ENCODE assay signal across 9 mouse cellular contexts in the genomic region with DNA sequence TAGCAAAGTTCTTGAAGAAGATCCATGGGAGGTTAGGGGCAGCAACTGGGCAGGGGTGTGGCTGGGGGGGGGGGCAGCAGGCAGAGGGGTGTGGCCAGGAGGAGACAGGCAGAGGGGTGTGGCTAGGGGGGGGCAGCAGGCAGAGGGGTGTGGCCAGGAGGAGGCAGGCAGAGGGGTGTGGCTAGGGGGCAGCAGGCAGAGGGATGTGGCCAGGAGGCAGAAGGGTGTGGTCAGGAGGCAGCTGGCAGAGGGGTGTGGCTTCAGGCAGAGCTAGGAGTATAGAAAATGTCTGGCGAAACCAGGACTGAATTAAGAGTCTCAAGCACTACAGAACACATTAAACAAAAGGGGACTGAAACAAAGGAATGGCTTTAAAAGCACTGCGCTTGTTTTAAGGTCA. TPM values are rescaled to one million over a fixed set of nuclear protein-coding genes. Genes with fewer than 3 reads are reported as not detected.
DNase-seq lines count a peak whose midpoint lies in the region; ATAC-seq and TF ChIP-seq lines count a peak whose summit lies in the region.
"Had no signal": no experiment of that assay in that cellular context is flagged by ENCODE, and none has a peak within 500 bp of the region (broad histone marks: within the 10 kb centered on the region; RNA-seq: fewer than 3 reads in every experiment).

No protein-coding gene starts in this region.

- no peak overlapping the region for H3K27ac ChIP-seq in hindbrain, embryonic 11.5 days (ENCODE audit: low read depth, low read length)
- no peak overlapping the region for H3K27ac ChIP-seq in hindbrain, embryonic 13.5 days
- H3K27ac ChIP-seq in MEL (ENCODE audit: control insufficient read depth, low read depth, low read length): no peak overlapping the region

- no peaks in the 10 kb centered on the region for H3K4me1 ChIP-seq in hindbrain, embryonic 11.5 days (replicated peaks; ENCODE audit: control insufficient read depth, insufficient read depth, low read length)
- peaks cover 10% of the 10 kb centered on the region for H3K4me1 ChIP-seq in hindbrain, embryonic 13.5 days (replicated peaks)
- peaks cover 0 to 8% of the 10 kb centered on the region in 2 experiments; a peak in 2 of 4 replicates for H3K4me1 ChIP-seq in MEL (ENCODE audit: control insufficient read depth in 1 of 2, insufficient read depth in 2 of 2, low read length in 2 of 2)

- DNase-seq in hindbrain, embryonic 11.5 days (ENCODE audit: low spot score): peak; percentile 47
- DNase-seq in MEL (ENCODE audit: low read depth, low spot score): peak; percentile 60
- DNase-seq in lung, postnatal 10 days: peak; percentile 62
- no peak for DNase-seq in spleen, postnatal 14 days (ENCODE audit: low spot score in 2 of 2)
- no peak for DNase-seq in testis, postnatal 10 days (ENCODE audit: low spot score)
- no peak for DNase-seq in right cerebral cortex, postnatal 25 days

- no peak for TF ChIP-seq CTCF in MEL (IDR thresholded peaks at IDR 0.05 in 2 of 3, conservative IDR thresholded peaks at IDR 0.05 in 1 of 3; ENCODE audit: control insufficient read depth in 1 of 3, insufficient read depth in 1 of 3, low read depth in 2 of 3, low read length in 3 of 3, poor library complexity in 1 of 3, severe bottlenecking in 1 of 3)

- H3K4me2 ChIP-seq in hindbrain, embryonic 11.5 days (replicated peaks; ENCODE audit: low read depth, low read length): no peak overlapping the region
- no peak overlapping the region for H3K4me2 ChIP-seq in hindbrain, embryonic 13.5 days

- no peak for TF ChIP-seq EP300 in MEL (IDR thresholded peaks at IDR 0.05; ENCODE audit: low read depth in 1 of 2, low read length in 2 of 2)

- no peak overlapping the region for H3K4me3 ChIP-seq in hindbrain, embryonic 11.5 days (ENCODE audit: low read depth, low read length)
- H3K4me3 ChIP-seq in hindbrain, embryonic 13.5 days: no peak overlapping the region
- H3K4me3 ChIP-seq in MEL (ENCODE audit: control insufficient read depth in 1 of 2, insufficient read depth in 1 of 2, low read depth in 2 of 2, low read length in 2 of 2): no peak overlapping the region

- TF ChIP-seq POLR2A in MEL (IDR thresholded peaks at IDR 0.05; ENCODE audit: control insufficient read depth in 1 of 2, insufficient read depth in 1 of 2, low read depth in 1 of 2, low read length in 2 of 2, poor library complexity in 1 of 2): no peak

- H3K9me3 ChIP-seq in hindbrain, embryonic 11.5 days (ENCODE audit: control insufficient read depth, low read length): no peaks in the 10 kb centered on the region
- no peaks in the 10 kb centered on the region for H3K9me3 ChIP-seq in hindbrain, embryonic 13.5 days
- no peaks in the 10 kb centered on the region for H3K9me3 ChIP-seq in MEL (replicated peaks; ENCODE audit: insufficient read depth, low read length)

- no peak overlapping the region for H3K9ac ChIP-seq in hindbrain, embryonic 11.5 days (ENCODE audit: low read depth, low read length)
- H3K9ac ChIP-seq in hindbrain, embryonic 13.5 days: no peak overlapping the region
- H3K9ac ChIP-seq in MEL (ENCODE audit: control insufficient read depth, low read depth, low read length, poor library complexity, severe bottlenecking): no peak overlapping the region

- peak; percentile 79; the same call in 1 of the 2 replicates for ATAC-seq in hindbrain, embryonic 11.5 days (ENCODE audit: low FRiP score)
- ATAC-seq in hindbrain, embryonic 13.5 days (ENCODE audit: low FRiP score): no peak
- ATAC-seq in erythroid progenitor cell, adult 5-6 weeks (replicated peaks; ENCODE audit: low FRiP score, poor library complexity, severe bottlenecking): peak; percentile 79

- no peaks in the 10 kb centered on the region for H3K27me3 ChIP-seq in hindbrain, embryonic 11.5 days (ENCODE audit: control insufficient read depth, insufficient read depth, low read length)
- H3K27me3 ChIP-seq in hindbrain, embryonic 13.5 days: 0 out of 2 replicates have a peak, but pooled peaks cover 3% of the 10 kb centered on the region
- H3K27me3 ChIP-seq in MEL (ENCODE audit: control insufficient read depth in 1 of 2, insufficient read depth in 2 of 2, low read length in 2 of 2): no peaks in the 10 kb centered on the region; a peak in 1 of 4 replicates

- H3K36me3 ChIP-seq in hindbrain, embryonic 11.5 days (ENCODE audit: control insufficient read depth, insufficient read depth, low read length): no peaks in the 10 kb centered on the region
- H3K36me3 ChIP-seq in hindbrain, embryonic 13.5 days: no peaks in the 10 kb centered on the region
- H3K36me3 ChIP-seq in MEL (ENCODE audit: control insufficient read depth in 1 of 2, insufficient read depth in 2 of 2, low read length in 2 of 2): peaks cover 0 to 3% of the 10 kb centered on the region in 2 experiments; a peak in 2 of 4 replicates

- whole genome bisulfite sequencing in hindbrain, embryonic 11.5 days: 14% methylated on average over 2 of the region's 2 CpGs
- 19% methylated on average over 2 of the region's 2 CpGs for WGBS in hindbrain, embryonic 13.5 days

- TF ChIP-seq RAD21 in MEL (IDR thresholded peaks at IDR 0.05; ENCODE audit: low read depth, low read length): no peak

- no peaks in the 10 kb centered on the region for H3K79me2 ChIP-seq in MEL (ENCODE audit: control insufficient read depth, insufficient read depth, low read length, poor library complexity)

TF ChIP-seq in MEL, 35 proteins besides CTCF, POLR2A, EP300 and RAD21:
- TF ChIP-seq BHLHE40 (IDR thresholded peaks at IDR 0.05; ENCODE audit: borderline replicate concordance, low read depth, low read length) (no peak), USF1 (IDR thresholded peaks at IDR 0.05; ENCODE audit: low read depth, low read length) (no peak), SIN3A (IDR thresholded peaks at IDR 0.05; ENCODE audit: low read length) (no peak), ZNF384 (IDR thresholded peaks at IDR 0.05; ENCODE audit: low read depth, low read length) (no peak), MAX (IDR thresholded peaks at IDR 0.05; ENCODE audit: low read length) (no peak), ETS1 (IDR thresholded peaks at IDR 0.05; ENCODE audit: low read depth, low read length) (no peak)

RNA-seq across cellular contexts. Expression of a gene that starts 19.4 kb away (rescaled TPM):
- not detected in 2 replicates for polyA plus RNA-seq in hindbrain, embryonic 11.5 days (2014; fragmentation: Nextera tagmentation; extraction: Ambion mirVana)
- polyA plus RNA-seq in hindbrain, embryonic 13.5 days (2015; fragmentation: Nextera tagmentation; extraction: Ambion mirVana): 0.25 TPM in 1 of 2 replicates, not detected in the other
- not detected in 2 replicates for total RNA-seq in MEL (2012; rRNA removed)
- under 1 TPM in 1 of 2 experiments, not detected in 1; 0.13 TPM for polyA plus RNA-seq in MEL (2012; ENCODE audit: insufficient read depth in 1 of 2, insufficient read length in 2 of 2, low read depth in 1 of 2, low replicate concordance in 2 of 2, missing spikeins in 1 of 2)
- not detected in 2 replicates for total RNA-seq in erythroid progenitor cell, adult 5-6 weeks (2015; ENCODE audit: low replicate concordance)
- total RNA-seq in erythroid progenitor cell, adult 5-6 weeks (2017; ENCODE audit: low replicate concordance): not detected in 2 replicates
- total RNA-seq: layer of hippocampus, adult 18-20 months had no signal

RNA-seq across cellular contexts. Expression of a gene that starts 20.5 kb away (rescaled TPM):
- polyA plus RNA-seq in hindbrain, embryonic 11.5 days (2014; fragmentation: Nextera tagmentation; extraction: Ambion mirVana): 0.12 and 0.45 TPM in 2 replicates
- 1.6 and 1.7 TPM in 2 replicates for polyA plus RNA-seq in hindbrain, embryonic 13.5 days (2015; fragmentation: Nextera tagmentation; extraction: Ambion mirVana)
- not detected in 2 replicates for total RNA-seq in MEL (2012; rRNA removed)
- polyA plus RNA-seq in MEL (2012; ENCODE audit: insufficient read depth in 1 of 2, insufficient read length in 2 of 2, low read depth in 1 of 2, low replicate concordance in 2 of 2, missing spikeins in 1 of 2): not detected
- total RNA-seq in erythroid progenitor cell, adult 5-6 weeks (2015; ENCODE audit: low replicate concordance): not detected in 2 replicates
- not detected in 2 replicates for total RNA-seq in erythroid progenitor cell, adult 5-6 weeks (2017; ENCODE audit: low replicate concordance)

Comparison
In these comparisons a context has a peak if more than half of its experiments do, and no peak if none do; other contexts are left out.
1. DNase-seq: peak in hindbrain, embryonic 11.5 days (single experiment), MEL (single experiment) and lung, postnatal 10 days (single experiment); none in spleen, postnatal 14 days (0 of 2), testis, postnatal 10 days (single experiment) and right cerebral cortex, postnatal 25 days (single experiment).